Mouse (Mus musculus) urinary bladder, postnatal 14 days (tissue): Measurements from ENCODE around the gene Endov.

ENCODE experiments used
- DNase-seq: peaks from one replicate; pipeline ENCODE4 v3.0.0; 2021; ENCODE audit warnings: low spot score

Gene Endov

GRCm38 (mm10) chr11:119516677-119517361 is 25.7 kb downstream of the Endov start:
- DNase-seq = peak; percentile 19

GRCm38 (mm10) chr11:119519387-119519786 is 28.2 kb downstream of the Endov start:
- no peak for DNase-seq

GRCm38 (mm10) chr11:119520005-119520712 is 29.0 kb downstream of the Endov start:
- no peak for DNase-seq

- DNase-seq = no peak
Observed at GRCm38 (mm10) chr11:119520713-119521063, 29.5 kb downstream of the Endov start.

- DNase-seq = no peak
Observed at GRCm38 (mm10) chr11:119521920-119522710, 31.0 kb downstream of the Endov start.

- DNase-seq = no peak
Observed at GRCm38 (mm10) chr11:119522779-119523178, 31.6 kb downstream of the Endov start.

- DNase-seq = no peak
Observed at GRCm38 (mm10) chr11:119523392-119523791, 32.2 kb downstream of the Endov start.

GRCm38 (mm10) chr11:119524545-119524949 is 33.4 kb downstream of the Endov start:
- peak; percentile 88 for DNase-seq

GRCm38 (mm10) chr11:119526068-119526966 is 35.2 kb downstream of the Endov start:
- DNase-seq = no peak

GRCm38 (mm10) chr11:119528930-119529329 is 37.8 kb downstream of the Endov start:
- DNase-seq = no peak

- DNase-seq = no peak
Observed at GRCm38 (mm10) chr11:119532460-119532859, 41.3 kb downstream of the Endov start.

GRCm38 (mm10) chr11:119533745-119534144 is 42.6 kb downstream of the Endov start:
- DNase-seq = no peak

- DNase-seq = no peak
Observed at GRCm38 (mm10) chr11:119539944-119540343, 48.8 kb downstream of the Endov start.

GRCm38 (mm10) chr11:119540560-119540959 is 49.4 kb downstream of the Endov start:
- no peak for DNase-seq

GRCm38 (mm10) chr11:119541082-119541481 is 49.9 kb downstream of the Endov start:
- no peak for DNase-seq

- no peak for DNase-seq
Observed at GRCm38 (mm10) chr11:119542371-119542770, 51.2 kb downstream of the Endov start.

- no peak for DNase-seq
Observed at GRCm38 (mm10) chr11:119542886-119543285, 51.7 kb downstream of the Endov start.

- no peak for DNase-seq
Observed at GRCm38 (mm10) chr11:119543816-119544517, 52.8 kb downstream of the Endov start.

GRCm38 (mm10) chr11:119544518-119545105 is 53.5 kb downstream of the Endov start:
- no peak for DNase-seq

- no peak for DNase-seq
Observed at GRCm38 (mm10) chr11:119545281-119545680, 54.1 kb downstream of the Endov start.
